Mouse (Mus musculus): ENCODE measurements at regions not wholly inside any gene's neighbourhood (a gene's known extent, or its start where the extent isn't known, plus 50 kb on each side); places are given as distances from the start of the nearest gene placed in this dataset.

- TF ChIP-seq POLR2A (IDR thresholded peaks at IDR 0.05; ENCODE audit: borderline replicate concordance, low read depth, low read length): no peak
- TF ChIP-seq CTCF (IDR thresholded peaks at IDR 0.05; ENCODE audit: low read depth, low read length): no peak
Measured at GRCm38 (mm10) chr1:193720420-193720851, 350.3 kb upstream of the Camk1g start.
